Mouse (Mus musculus) small intestine, adult 2 months (tissue): ENCODE data around the gene Btg3. TPM values are rescaled to one million over a fixed set of nuclear protein-coding genes. Genes with fewer than 3 reads are reported as not detected.

ENCODE experiments used
- H3K27ac ChIP-seq: fragments of 200-500 bp; 2 replicates; pipeline ENCODE4 v1.5.1; 2012; ENCODE audit warnings: low read depth, low read length, control low read depth, inconsistent platforms; ENCODE audit not compliant: insufficient read depth
- H3K27me3 ChIP-seq: fragments of 200-500 bp; 2 replicates; pipeline ENCODE4 v1.6.1; 2012; ENCODE audit warnings: mild to moderate bottlenecking, moderate library complexity, low read length, inconsistent platforms; ENCODE audit not compliant: control insufficient read depth, insufficient read depth
- H3K36me3 ChIP-seq: fragments of 200-500 bp; 2 replicates; pipeline ENCODE4 v1.6.1; 2012; ENCODE audit warnings: mild to moderate bottlenecking, low read length, control low read depth, inconsistent platforms; ENCODE audit not compliant: control insufficient read depth, insufficient read depth
- H3K4me1 ChIP-seq: fragments of 200-500 bp; 2 replicates; pipeline ENCODE4 v1.6.1; 2012; ENCODE audit warnings: low read length, inconsistent platforms, mixed read lengths; ENCODE audit not compliant: control insufficient read depth, insufficient read depth, insufficient read length
- H3K4me3 ChIP-seq: fragments of 200-500 bp; 2 replicates; pipeline ENCODE4 v1.5.1; 2012; ENCODE audit warnings: low read depth, mild to moderate bottlenecking, control low read depth, inconsistent platforms, low read length, moderate library complexity
- CTCF ChIP-seq: fragments of 200-500 bp; IDR thresholded peaks from 2 replicates; pipeline ENCODE4 v1.5.1; 2012; ENCODE audit warnings: low read depth, mild to moderate bottlenecking, control low read depth, inconsistent platforms, low read length, moderate library complexity, mixed read lengths; ENCODE audit not compliant: insufficient replicate concordance, insufficient read length; ENCODE audit errors: extremely low read depth
- POLR2A ChIP-seq: fragments of 200-500 bp; IDR thresholded peaks from 2 replicates; pipeline ENCODE4 v1.6.1; 2012; ENCODE audit warnings: low read depth, mild to moderate bottlenecking, control low read depth, inconsistent platforms, low read length, moderate library complexity
- WGBS: fragments of 180-500 bp; shearing (Covaris S2); methylation state at CpG from one replicate; pipeline ENCODE4 v1.1.7; 2018; 5-methylcytosine and 5-hydroxymethylcytosine counted together
- polyA plus RNA-seq: library from polyadenylated mRNA; depleted of rRNA; stranded (reverse); fragments of >200 nt; gene quantifications from 2 replicates; pipeline ENCODE4 v1.2.3, GENCODE M21; 2012

The Btg3 gene
- polyA plus RNA-seq, 1 experiment = 0.72 TPM

DNA sequence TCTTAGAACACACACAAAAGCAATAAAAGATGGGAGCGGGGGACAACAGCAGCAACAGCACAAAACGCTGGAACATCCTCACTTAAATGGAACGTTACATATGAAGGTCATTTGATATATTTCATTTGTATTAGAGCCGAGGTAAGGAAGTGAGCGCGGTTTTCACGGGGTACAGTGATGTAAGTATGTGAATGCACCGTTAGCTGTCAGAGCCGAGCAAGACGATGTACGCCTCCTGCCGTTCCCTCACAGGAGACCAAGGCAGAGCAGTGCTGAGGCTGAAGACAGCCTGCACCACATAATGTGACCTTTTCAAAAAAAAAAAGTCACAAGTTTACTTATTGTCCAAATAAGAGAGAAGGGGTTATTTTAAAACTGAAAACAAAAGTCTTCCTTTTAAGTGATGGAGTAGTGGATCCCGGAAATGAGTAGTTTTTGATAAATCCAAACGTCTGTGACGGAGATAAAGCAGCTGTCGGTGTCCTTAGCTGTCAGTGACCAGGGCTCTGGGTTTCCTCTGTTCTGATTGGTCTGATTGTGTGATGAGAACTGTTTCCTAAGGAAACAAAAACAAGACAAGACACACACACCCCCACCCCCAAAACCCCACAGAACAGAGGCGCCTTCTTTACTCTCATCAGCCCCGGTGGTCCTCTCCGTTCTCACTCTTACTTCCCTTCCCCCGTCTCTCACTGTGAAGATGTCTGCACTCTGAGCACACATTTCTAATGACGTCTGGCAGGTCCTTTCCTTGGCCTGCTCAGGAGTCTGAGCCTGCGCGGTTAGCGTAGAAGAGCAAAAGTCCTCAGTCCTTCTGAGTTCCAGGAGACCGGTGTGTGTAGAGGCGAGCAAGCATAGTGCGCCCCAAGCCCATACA, 50.8 kb downstream of the Btg3 start:
- no peak overlapping the region for H3K27ac ChIP-seq
- 80% methylated on average over 27 of the region's 27 CpGs for WGBS
- H3K27me3 ChIP-seq = no peaks in the 10 kb centered on the region
- H3K36me3 ChIP-seq = peaks cover 23% of the 10 kb centered on the region
- peaks cover 4% of the 10 kb centered on the region; the same call in 1 of the 2 replicates for H3K4me1 ChIP-seq
- no peak overlapping the region for H3K4me3 ChIP-seq
- no peak for TF ChIP-seq POLR2A
- no peak for TF ChIP-seq CTCF

DNA sequence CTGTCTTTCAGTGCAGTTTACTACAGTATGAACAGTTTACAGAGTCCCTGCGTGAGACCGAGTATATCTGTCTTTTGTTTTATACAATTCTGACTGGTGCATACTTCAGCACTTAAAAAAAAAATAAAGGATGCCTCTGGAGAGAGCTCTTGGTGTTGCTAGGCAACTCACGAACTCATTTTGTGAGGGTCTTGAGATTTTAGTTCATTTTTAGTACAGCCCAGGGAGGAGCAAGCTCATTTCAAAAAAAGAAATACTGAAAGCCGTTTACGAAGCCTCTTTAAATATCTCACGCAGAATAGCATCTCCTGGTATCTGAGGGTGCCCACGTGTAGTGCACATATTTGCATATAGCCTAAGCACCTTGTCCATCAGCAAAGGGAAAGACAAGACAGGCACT, 54.9 kb downstream of the Btg3 start:
- TF ChIP-seq CTCF (no peak), POLR2A (no peak)
- no peak overlapping the region for H3K27ac ChIP-seq
- peaks cover 4% of the 10 kb centered on the region; the same call in 1 of the 2 replicates for H3K4me1 ChIP-seq
- peaks cover 11% of the 10 kb centered on the region for H3K36me3 ChIP-seq
- H3K27me3 ChIP-seq = no peaks in the 10 kb centered on the region
- WGBS = 69% methylated on average over 7 of the region's 7 CpGs
- no peak overlapping the region for H3K4me3 ChIP-seq

DNA sequence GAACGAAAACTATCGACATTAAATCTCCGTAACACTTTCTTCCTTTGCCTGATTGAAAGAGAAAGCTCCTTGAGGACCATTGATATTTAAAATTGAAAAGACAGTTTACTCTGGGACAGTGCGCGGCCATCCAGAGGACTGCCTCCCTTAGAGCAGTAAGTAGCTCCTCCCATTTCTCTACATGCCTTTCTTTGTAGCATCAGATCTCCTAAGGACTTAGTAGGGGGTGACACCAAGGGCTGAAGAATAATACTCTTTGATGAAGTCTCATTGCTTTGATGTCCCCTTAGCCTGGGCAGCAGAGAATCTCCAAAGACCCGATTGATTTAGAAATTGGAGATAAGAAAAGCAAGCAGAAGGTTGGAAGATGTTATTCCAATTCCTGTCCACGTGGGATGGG, 55.4 kb downstream of the Btg3 start:
- TF ChIP-seq CTCF (no peak), POLR2A (no peak)
- WGBS = 49% methylated on average over 7 of the region's 7 CpGs
- Histone ChIP-seq H3K36me3 (peaks cover 11% of the 10 kb centered on the region), H3K4me3 (no peak overlapping the region), H3K27me3 (no peaks in the 10 kb centered on the region), H3K27ac (no peak overlapping the region), H3K4me1 (peaks cover 3% of the 10 kb centered on the region; the same call in 1 of the 2 replicates)

DNA sequence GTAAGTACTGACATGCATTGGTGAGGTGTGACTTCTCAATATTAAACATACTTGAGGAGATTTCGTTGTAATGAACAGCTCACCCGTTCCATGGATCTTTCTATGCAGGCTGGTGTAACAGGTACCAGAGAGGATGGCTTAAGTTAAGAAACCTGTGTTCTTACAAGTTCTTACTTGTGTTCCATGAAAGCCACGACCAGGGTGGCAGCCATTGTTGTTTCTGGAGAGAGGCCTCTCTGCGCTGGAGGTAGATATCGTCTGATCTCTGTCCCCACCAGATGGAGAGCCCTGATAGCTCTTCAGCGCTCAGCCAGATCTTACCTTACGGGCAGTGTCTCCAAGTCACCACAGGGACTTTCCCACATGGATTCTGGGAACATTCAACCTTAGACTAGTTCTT, 57.3 kb downstream of the Btg3 start:
- H3K27me3 ChIP-seq = no peaks in the 10 kb centered on the region
- H3K27ac ChIP-seq = no peak overlapping the region
- H3K4me3 ChIP-seq = no peak overlapping the region
- 75% methylated on average over 7 of the region's 7 CpGs for WGBS
- H3K36me3 ChIP-seq = no peaks in the 10 kb centered on the region
- H3K4me1 ChIP-seq = peaks cover 3% of the 10 kb centered on the region; the same call in 1 of the 2 replicates
- TF ChIP-seq CTCF = no peak
- no peak for TF ChIP-seq POLR2A

DNA sequence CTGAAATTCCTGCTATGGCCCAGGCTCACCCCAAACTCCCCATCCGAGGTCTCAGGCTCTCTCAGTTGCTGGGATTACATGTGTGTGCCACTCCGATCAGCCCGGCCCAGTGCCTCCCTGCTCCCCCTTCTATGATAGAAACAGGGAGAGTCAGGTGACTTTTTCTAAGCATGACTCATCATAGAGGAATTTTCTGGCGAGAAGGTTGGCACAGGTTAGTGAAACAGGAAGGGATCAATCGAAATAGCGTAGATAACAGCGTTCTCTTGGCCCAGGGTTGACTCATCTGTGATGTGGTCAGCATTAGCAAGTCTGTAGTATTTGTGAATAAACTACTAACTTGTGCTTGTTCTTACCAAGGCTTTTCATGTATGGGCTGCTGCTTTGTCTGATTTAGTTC, 59.0 kb downstream of the Btg3 start:
- peak overlapping the region; percentile 44; the same call in 1 of the 2 replicates for H3K27ac ChIP-seq
- peaks cover 2% of the 10 kb centered on the region; the same call in 1 of the 2 replicates for H3K36me3 ChIP-seq
- TF ChIP-seq POLR2A (no peak), CTCF (no peak)
- peaks cover 3% of the 10 kb centered on the region; the same call in 1 of the 2 replicates for H3K4me1 ChIP-seq
- H3K27me3 ChIP-seq = no peaks in the 10 kb centered on the region
- 17% methylated on average over 7 of the region's 7 CpGs for WGBS
- H3K4me3 ChIP-seq = no peak overlapping the region

DNA sequence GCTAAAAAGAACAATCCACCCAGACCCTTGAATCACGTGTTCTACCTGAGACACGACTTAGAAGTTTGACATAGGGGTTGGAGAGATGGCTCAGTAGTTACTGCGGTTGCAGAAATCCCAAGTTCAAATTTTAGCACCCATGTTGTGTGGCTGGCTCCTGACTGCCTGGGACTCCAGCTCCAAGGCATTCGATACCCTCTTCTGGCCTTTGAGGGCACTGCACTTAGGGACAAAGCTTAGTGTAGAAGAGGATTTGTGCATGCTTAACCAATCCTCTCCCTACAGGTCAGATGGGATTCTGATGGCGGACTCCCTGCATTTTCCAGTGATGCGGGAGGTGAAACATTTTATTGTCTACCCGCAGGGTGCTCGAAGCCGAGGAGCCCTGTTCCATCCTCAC, 60.1 kb downstream of the Btg3 start:
- H3K27me3 ChIP-seq = no peaks in the 10 kb centered on the region
- H3K36me3 ChIP-seq = peaks cover 2% of the 10 kb centered on the region; the same call in 1 of the 2 replicates
- TF ChIP-seq CTCF = peak; percentile 61; the same call in 1 of the 2 replicates
- TF ChIP-seq POLR2A = no peak
- 82% methylated on average over 9 of the region's 9 CpGs for WGBS
- H3K4me1 ChIP-seq = peaks cover 3% of the 10 kb centered on the region; the same call in 1 of the 2 replicates
- H3K27ac ChIP-seq = no peak overlapping the region
- no peak overlapping the region for H3K4me3 ChIP-seq

DNA sequence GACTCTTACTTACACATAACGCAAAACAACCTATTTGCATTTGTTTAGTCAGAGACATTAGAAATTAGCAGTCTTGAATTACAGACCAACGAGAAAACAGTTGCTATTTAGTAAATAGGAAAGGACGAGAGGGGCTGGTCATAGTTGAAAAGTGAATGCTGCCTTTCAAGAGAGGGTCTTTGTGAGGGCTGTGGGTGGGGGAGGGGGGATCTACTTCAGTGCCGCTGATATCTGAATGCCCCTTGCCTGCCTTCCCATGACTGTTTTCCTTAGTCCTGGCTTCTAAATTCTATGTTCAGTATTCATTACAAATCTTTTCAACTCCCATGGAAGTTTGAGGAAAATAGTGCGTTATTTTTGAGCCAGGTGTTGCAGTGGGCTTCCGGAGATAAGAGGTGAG, 63.0 kb downstream of the Btg3 start:
- TF ChIP-seq CTCF (no peak), POLR2A (no peak)
- H3K4me3 ChIP-seq = no peak overlapping the region
- H3K36me3 ChIP-seq = peaks cover 6% of the 10 kb centered on the region; the same call in 1 of the 2 replicates
- WGBS = 87% methylated on average over 6 of the region's 6 CpGs
- no peak overlapping the region for H3K27ac ChIP-seq
- no peaks in the 10 kb centered on the region for H3K27me3 ChIP-seq
- peaks cover 11% of the 10 kb centered on the region; the same call in 1 of the 2 replicates for H3K4me1 ChIP-seq
